Mouse (Mus musculus) erythroid progenitor cell, adult 5-6 weeks (primary cell): ENCODE results near the gene Insl6. TPM values are rescaled to one million over a fixed set of nuclear protein-coding genes. Genes with fewer than 3 reads are reported as not detected.

Experiments
- ATAC-seq: replicated peaks from 2 replicates; pipeline ENCODE4 v1.8.0; 2016; ENCODE audit warnings: moderate number of reproducible peaks, mild to moderate bottlenecking, moderate TSS enrichment, inconsistent platforms; ENCODE audit not compliant: poor library complexity, low FRiP score, severe bottlenecking
- total RNA-seq, 2 experiments: library from RNA; stranded (forward) in 1 of 2; stranded (reverse) in 1 of 2; fragments of 150-400 nt in 1 of 2; fragments of 186-747, 209-891 nt in 1 of 2; gene quantifications; 2 replicates each; pipeline versions ENCODE4 v1.2.3 to v1.2.4; 2015 to 2017; ENCODE audit warnings: low replicate concordance in 2 of 2

Insl6 gene
- total RNA-seq (2015; ENCODE audit: low replicate concordance) = 3.4 TPM in 1 of 2 replicates, not detected in the other
- 6.9 TPM in 1 of 2 replicates, not detected in the other for total RNA-seq (2017; ENCODE audit: low replicate concordance)

GRCm38 (mm10) chr19:29325053-29325851 lies at the start of gene Insl6:
TSS of gene Insl6 (minus strand) at chr19:29325356.
- peak; percentile 89 for ATAC-seq

DNA sequence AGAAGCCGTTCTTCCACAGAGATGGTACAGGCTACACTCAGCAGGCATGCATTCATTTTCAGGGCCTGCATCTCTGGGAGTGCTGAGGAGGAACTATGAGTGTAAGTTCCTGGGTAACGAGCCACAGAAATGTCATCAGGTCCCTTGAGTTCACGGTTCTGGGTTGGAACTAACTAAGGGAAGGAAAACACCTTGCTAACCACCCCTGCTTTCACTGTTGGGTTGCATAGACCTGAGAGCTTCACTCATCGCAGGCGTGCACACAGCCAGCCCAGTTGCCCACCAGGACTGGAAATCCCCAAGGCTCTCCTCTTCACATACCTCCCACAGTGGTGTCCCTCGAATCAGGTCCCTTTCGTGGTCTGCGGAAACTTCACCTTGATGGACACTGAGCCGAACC lies 49.8 kb upstream of the Insl6 start:
- ATAC-seq = no peak

- ATAC-seq = no peak
Observed at GRCm38 (mm10) chr19:29373438-29373837, 48.3 kb upstream of the Insl6 start.

DNA sequence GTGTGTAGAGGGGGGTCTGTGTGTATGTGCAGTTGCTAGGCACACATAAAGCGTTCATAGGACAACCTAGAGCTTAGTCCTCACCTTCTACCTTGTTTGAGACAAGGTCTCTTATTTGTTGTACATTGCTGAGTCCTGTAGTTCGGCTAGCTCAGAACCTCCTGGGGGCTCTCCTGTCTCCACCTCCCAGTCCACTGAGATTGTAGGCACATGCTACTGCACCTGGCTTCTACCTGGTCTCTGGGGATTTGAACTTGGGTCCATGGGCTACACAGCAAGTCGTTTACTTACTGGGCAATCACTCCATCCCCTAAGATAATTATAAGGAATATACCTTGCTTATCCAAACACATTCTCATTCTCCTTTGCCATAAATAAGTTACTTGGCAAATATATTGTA lies 47.5 kb upstream of the Insl6 start:
- no peak for ATAC-seq

DNA sequence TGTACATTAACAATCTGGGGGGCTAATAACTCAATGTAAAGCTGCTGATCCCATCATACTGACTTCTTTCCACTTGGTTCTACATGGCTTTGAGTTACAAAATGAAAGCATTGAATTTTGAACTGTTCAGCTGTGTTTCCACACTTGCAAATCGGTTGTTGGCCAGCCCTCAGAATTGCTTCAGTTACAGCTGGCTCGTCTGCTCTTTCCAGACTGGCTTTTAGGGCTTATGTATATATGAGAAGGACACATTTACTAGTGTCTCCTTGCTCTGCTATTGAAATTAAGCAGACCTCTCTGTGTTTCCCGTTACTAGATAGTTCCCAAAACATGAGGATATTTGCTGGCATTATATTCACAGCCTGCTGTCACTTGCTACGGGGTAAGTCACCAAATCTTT lies 47.0 kb upstream of the Insl6 start:
- ATAC-seq = no peak

GRCm38 (mm10) chr19:29371284-29372081 lies 46.3 kb upstream of the Insl6 start:
- ATAC-seq = no peak

- ATAC-seq = no peak
Observed at GRCm38 (mm10) chr19:29370545-29371283, 45.6 kb upstream of the Insl6 start.

DNA sequence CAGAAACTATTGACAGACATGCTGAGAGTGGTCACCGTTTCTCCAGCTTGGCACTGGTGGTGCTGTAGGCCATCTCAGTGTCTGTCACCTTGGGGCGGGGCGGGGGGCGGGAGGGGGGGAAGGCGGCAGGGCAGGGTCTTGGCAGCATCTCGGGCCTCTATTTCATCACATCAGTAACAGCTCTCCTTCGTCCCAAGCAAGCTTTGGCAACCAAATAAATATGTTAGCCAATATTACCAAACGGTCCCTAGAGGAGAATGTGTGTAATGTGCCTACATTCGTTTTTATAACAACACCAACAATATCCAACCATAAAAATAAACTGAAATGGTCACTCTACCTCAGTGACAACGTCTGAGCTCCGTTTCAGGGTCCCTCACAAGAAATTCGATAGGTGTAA lies 45.0 kb upstream of the Insl6 start:
- ATAC-seq = no peak

DNA sequence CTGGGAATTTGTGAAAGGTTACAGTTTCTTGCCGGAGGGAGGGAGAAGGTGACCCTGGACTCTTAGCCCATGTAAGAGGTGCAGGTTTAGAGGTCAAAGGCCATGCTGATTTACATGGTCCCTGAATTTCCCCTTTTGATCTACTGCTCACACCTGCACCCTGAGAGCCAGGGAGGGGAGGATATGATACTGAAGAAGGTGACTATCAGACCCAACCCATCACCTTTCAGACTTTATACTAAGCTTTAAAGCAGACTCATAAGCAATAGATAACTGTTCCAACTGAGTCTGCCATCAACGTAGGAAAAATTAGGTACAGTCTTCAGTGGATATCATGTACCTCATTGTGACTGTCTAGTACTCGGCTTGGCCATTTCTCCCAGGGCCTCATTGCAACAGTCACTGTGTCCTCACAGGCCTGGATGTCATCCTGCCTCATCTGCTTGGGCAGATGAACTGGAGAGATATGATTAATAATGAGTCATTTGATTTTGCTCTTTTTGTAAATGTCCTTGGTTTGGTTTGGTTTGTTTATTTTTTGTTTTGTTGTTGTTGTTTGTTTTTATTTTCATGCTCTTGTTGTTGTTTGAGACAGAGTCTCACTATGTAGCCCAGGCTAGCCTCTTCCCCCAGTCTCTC lies 43.6 kb upstream of the Insl6 start:
- no peak for ATAC-seq

GRCm38 (mm10) chr19:29368041-29368440 lies 42.9 kb upstream of the Insl6 start:
- ATAC-seq = no peak

DNA sequence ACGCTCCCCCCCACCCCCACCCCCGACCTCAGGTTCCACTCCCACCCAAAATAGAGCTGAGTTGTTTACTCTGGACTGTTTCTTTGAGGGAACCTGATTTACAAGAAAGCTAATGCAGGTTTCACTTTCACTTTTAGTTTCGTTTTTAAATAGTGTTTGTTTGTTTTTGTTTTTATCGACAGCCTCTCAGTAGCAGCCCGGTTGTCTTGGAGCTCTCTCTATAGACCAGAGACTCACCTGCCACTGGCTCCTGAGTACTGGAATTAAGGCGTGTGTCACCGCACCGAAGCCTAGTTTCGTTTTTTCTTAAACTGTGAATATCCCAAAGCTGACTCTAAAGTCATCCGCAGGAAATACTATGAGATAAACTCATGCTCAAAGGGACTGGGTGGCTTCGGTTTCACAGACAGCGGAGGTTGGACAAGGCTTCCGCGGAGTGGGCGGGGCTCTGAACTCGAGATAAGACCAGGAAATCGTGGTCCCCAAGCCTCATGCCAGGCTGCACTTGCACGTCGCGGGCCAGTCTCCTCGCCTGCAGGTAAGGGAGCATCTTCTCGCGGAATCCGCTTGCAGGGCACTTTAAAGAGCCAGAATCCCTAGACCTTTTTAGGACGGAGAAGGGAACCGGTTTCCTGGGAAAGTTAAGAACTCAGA lies 41.9 kb upstream of the Insl6 start, which contains the start of the genes Plgrkt and Cd274:
Gene Plgrkt (minus strand): TSS at position 422 of the 654 bp plus-strand sequence.
Gene Cd274 (plus strand): TSS at position 487 of the 654 bp plus-strand sequence.
- ATAC-seq = peak; percentile 98

GRCm38 (mm10) chr19:29366226-29366968 lies 41.2 kb upstream of the Insl6 start:
- no peak for ATAC-seq

- no peak for ATAC-seq
Observed at GRCm38 (mm10) chr19:29365105-29365504, 39.9 kb upstream of the Insl6 start.

DNA sequence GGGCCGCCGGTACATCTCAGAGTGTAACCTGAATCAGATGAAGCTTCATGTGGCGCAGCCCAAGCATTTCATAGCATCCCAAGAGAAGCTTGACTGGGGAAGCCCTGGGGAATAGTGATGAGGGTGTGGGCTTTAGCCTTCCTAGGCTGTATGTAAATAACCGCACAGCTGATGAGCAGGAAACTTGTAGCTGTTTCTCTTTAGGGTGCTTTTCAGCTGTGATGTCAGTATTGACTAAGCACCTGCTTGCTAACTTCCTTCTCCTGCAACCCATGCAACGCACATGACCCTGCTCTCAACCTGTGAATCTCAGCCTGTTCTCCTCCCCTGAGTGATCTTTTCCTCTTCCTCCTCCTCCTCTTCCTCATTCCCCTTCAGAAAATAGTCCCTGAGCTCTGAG lies 38.9 kb upstream of the Insl6 start:
- no peak for ATAC-seq

- no peak for ATAC-seq
Observed at GRCm38 (mm10) chr19:29363557-29363956, 38.4 kb upstream of the Insl6 start.

- ATAC-seq = no peak
Observed at GRCm38 (mm10) chr19:29362173-29362930, 37.2 kb upstream of the Insl6 start.

GRCm38 (mm10) chr19:29361468-29362130 lies 36.4 kb upstream of the Insl6 start:
- peak; percentile 100 for ATAC-seq
